Mouse (Mus musculus) layer of hippocampus, adult 9-11 months (tissue): ENCODE data around the gene Adck2.
A peak's percentile ranks its signal among the peaks of the same experiment; 100 is the strongest.

Experiments
- DNase-seq: peaks from one replicate; pipeline ENCODE4 v3.0.0; 2022

Adck2 gene

GRCm38 (mm10) chr6:39573791-39574554 lies at the start of gene Adck2:
TSS of gene Adck2 (plus strand) at chr6:39573873.
- DNase-seq: peak; percentile 83

GRCm38 (mm10) chr6:39526797-39527196 lies 46.9 kb upstream of the Adck2 start:
- no peak for DNase-seq

- DNase-seq: peak; percentile 51
Measured at GRCm38 (mm10) chr6:39527337-39527784, 46.3 kb upstream of the Adck2 start.

GRCm38 (mm10) chr6:39527811-39528210 lies 45.9 kb upstream of the Adck2 start:
- DNase-seq: peak; percentile 56

- peak; percentile 90 for DNase-seq
Measured at GRCm38 (mm10) chr6:39528671-39529535, 44.8 kb upstream of the Adck2 start.

GRCm38 (mm10) chr6:39534944-39535343 lies 38.7 kb upstream of the Adck2 start:
- DNase-seq: no peak

- DNase-seq: no peak
Measured at GRCm38 (mm10) chr6:39536621-39537020, 37.1 kb upstream of the Adck2 start.

- DNase-seq: no peak
Measured at GRCm38 (mm10) chr6:39537276-39537675, 36.4 kb upstream of the Adck2 start.

GRCm38 (mm10) chr6:39538227-39538626 lies 35.4 kb upstream of the Adck2 start:
- DNase-seq: no peak

- no peak for DNase-seq
Measured at GRCm38 (mm10) chr6:39539679-39540155, 34.0 kb upstream of the Adck2 start.

- no peak for DNase-seq
Measured at GRCm38 (mm10) chr6:39540563-39540962, 33.1 kb upstream of the Adck2 start.

GRCm38 (mm10) chr6:39542631-39543597 lies 30.8 kb upstream of the Adck2 start:
- DNase-seq: no peak

GRCm38 (mm10) chr6:39543769-39544420 lies 29.8 kb upstream of the Adck2 start:
- no peak for DNase-seq

GRCm38 (mm10) chr6:39545474-39545873 lies 28.2 kb upstream of the Adck2 start:
- peak; percentile 35 for DNase-seq

- no peak for DNase-seq
Measured at GRCm38 (mm10) chr6:39548030-39548429, 25.6 kb upstream of the Adck2 start.

- DNase-seq: no peak
Measured at GRCm38 (mm10) chr6:39551981-39552636, 21.6 kb upstream of the Adck2 start.

GRCm38 (mm10) chr6:39554888-39555647 lies 18.6 kb upstream of the Adck2 start:
- DNase-seq: no peak

- DNase-seq: no peak
Measured at GRCm38 (mm10) chr6:39555648-39555945, 18.1 kb upstream of the Adck2 start.

GRCm38 (mm10) chr6:39556900-39557659 lies 16.6 kb upstream of the Adck2 start:
- DNase-seq: no peak

GRCm38 (mm10) chr6:39557723-39558261 lies 15.9 kb upstream of the Adck2 start, which contains the start of gene Dennd2a:
TSS of gene Dennd2a (minus strand) at chr6:39557867.
- peak; percentile 89 for DNase-seq
